Mouse (Mus musculus): ENCODE results near the gene Slc35f1.

The Slc35f1 gene

DNA sequence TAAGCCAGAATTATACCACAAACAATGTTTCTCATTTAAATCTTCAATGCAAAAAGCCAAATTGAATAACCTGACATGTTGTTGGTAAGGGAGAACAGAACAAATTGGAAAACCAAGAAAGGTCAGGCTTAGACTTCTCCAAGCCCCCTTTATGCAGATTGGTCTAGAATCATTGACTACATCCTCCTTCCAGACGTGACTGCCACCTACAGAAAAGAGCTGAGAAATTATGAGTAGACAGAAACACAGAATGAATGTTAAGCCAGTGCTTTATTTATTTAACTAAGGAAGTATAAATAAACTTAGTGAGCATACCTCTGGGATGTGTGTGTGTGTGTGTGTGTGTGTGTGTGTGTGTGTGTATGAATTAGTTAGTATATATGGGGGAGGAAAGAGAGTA, 344.9 kb downstream of the Slc35f1 start:
- Histone ChIP-seq H3K9me3 (ENCODE audit: low read length) (no peaks in the 10 kb centered on the region), H3K4me1 (replicated peaks; ENCODE audit: low read depth, low read length) (no peaks in the 10 kb centered on the region), H3K4me3 (replicated peaks; ENCODE audit: low read length) (no peak overlapping the region), H3K36me3 (ENCODE audit: insufficient read depth, low read length) (no peaks in the 10 kb centered on the region), H3K27me3 (ENCODE audit: insufficient read depth, low read length) (no peaks in the 10 kb centered on the region)
- TF ChIP-seq POU5F1 (IDR thresholded peaks at IDR 0.05; ENCODE audit: borderline replicate concordance, low read length) (no peak), NANOG (IDR thresholded peaks at IDR 0.05; ENCODE audit: borderline replicate concordance, low read length) (no peak), CTCF (conservative IDR thresholded peaks at IDR 0.05; ENCODE audit: low read length) (no peak)

DNA sequence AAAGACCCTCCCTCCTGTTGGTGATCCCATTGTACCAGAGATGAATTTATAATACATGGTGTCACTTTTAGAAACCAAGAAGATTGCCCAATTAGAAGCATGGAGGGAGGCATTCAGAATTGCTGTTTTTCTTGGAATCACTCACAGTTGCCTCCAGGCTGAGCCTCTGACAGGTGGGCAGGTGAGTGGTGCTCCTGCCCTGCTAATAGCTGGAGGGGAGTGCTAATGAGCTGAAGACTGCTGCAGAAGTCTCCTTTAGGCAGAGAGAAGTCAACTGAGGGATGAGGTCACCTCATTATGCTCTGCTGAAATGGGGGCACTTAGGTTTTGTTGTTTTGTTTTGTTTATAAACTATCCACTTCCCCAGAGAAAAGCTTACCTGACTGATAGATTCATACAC, 355.6 kb downstream of the Slc35f1 start:
- Histone ChIP-seq H3K36me3 (ENCODE audit: insufficient read depth, low read length) (no peaks in the 10 kb centered on the region), H3K4me1 (replicated peaks; ENCODE audit: low read depth, low read length) (no peaks in the 10 kb centered on the region), H3K9me3 (ENCODE audit: low read length) (no peaks in the 10 kb centered on the region), H3K4me3 (replicated peaks; ENCODE audit: low read length) (no peak overlapping the region), H3K27me3 (ENCODE audit: insufficient read depth, low read length) (no peaks in the 10 kb centered on the region)
- TF ChIP-seq POU5F1 (IDR thresholded peaks at IDR 0.05; ENCODE audit: borderline replicate concordance, low read length) (no peak), CTCF (conservative IDR thresholded peaks at IDR 0.05; ENCODE audit: low read length) (no peak), NANOG (IDR thresholded peaks at IDR 0.05; ENCODE audit: borderline replicate concordance, low read length) (no peak)

DNA sequence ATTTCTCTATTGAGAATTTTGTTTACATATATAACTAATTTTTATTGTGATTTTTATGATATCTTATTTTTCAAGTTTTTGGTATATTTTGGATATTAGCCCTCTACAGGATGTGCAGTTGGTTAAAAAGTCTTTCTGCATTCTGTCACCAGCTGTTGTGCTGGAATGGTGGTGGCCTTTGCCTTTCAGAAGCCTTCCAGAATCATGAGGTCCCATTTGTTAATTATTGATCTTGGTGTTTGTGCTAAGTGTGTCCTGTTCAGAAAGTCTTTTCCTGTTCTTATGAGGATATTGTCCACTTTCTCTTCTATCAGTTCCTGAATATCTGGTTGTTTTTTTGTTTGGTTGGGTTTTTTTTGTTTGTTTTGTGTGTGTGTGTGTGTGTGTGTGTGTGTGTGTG, 362.2 kb downstream of the Slc35f1 start:
- Histone ChIP-seq H3K36me3 (ENCODE audit: insufficient read depth, low read length) (no peaks in the 10 kb centered on the region), H3K4me3 (replicated peaks; ENCODE audit: low read length) (no peak overlapping the region), H3K4me1 (replicated peaks; ENCODE audit: low read depth, low read length) (no peaks in the 10 kb centered on the region), H3K9me3 (ENCODE audit: low read length) (no peaks in the 10 kb centered on the region), H3K27me3 (ENCODE audit: insufficient read depth, low read length) (no peaks in the 10 kb centered on the region)
- TF ChIP-seq NANOG (IDR thresholded peaks at IDR 0.05; ENCODE audit: borderline replicate concordance, low read length) (no peak), CTCF (conservative IDR thresholded peaks at IDR 0.05; ENCODE audit: low read length) (no peak), POU5F1 (IDR thresholded peaks at IDR 0.05; ENCODE audit: borderline replicate concordance, low read length) (no peak)

DNA sequence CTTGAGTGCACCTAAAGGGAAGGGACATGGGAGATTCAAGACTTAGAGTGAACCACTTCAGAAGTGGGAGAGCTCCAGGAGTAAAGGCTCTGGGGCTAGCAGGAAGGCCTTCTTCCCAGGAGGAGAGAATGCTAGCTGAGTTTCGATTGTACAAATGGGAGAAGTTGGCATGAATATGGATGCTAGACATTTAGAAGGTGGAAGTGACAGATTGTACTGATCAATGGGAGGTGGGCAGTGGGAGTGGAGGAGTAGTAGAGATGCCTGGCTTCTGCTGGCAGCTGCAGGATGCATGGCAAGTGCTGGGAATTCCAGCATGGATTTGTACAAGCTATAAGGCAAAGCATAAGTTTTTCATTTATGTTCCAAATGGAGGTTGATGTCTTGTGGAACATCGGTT, 370.4 kb downstream of the Slc35f1 start:
- H3K27me3 ChIP-seq (ENCODE audit: insufficient read depth, low read length), result no peaks in the 10 kb centered on the region
- H3K4me1 ChIP-seq (replicated peaks; ENCODE audit: low read depth, low read length), result no peaks in the 10 kb centered on the region
- H3K36me3 ChIP-seq (ENCODE audit: insufficient read depth, low read length), result no peaks in the 10 kb centered on the region
- no peak overlapping the region for H3K4me3 ChIP-seq (replicated peaks; ENCODE audit: low read length)
- H3K9me3 ChIP-seq (ENCODE audit: low read length), result no peaks in the 10 kb centered on the region
- TF ChIP-seq CTCF (conservative IDR thresholded peaks at IDR 0.05; ENCODE audit: low read length) (no peak), POU5F1 (IDR thresholded peaks at IDR 0.05; ENCODE audit: borderline replicate concordance, low read length) (no peak), NANOG (IDR thresholded peaks at IDR 0.05; ENCODE audit: borderline replicate concordance, low read length) (no peak)

DNA sequence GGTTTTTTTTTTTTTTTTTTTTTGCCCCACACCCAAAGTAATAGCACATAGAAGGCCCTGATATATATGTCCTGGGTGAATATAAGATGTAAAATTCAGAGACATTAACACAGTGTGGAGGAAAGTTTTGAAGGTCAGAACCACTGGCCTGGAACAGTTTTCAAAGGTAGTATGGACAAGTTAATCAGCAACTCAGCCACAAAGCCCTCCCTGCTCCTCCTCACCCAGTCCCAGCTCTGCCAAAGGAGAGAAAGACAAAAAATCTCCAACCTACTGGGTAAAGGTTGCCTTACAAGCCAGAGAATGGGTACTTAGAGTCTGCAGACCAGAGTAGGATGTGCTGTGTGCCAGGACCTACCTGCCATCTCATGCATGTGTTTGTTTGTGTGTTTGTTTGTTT, 372.4 kb downstream of the Slc35f1 start:
- no peak for TF ChIP-seq POU5F1 (IDR thresholded peaks at IDR 0.05; ENCODE audit: borderline replicate concordance, low read length)
- no peak for TF ChIP-seq CTCF (conservative IDR thresholded peaks at IDR 0.05; ENCODE audit: low read length)
- no peak for TF ChIP-seq NANOG (IDR thresholded peaks at IDR 0.05; ENCODE audit: borderline replicate concordance, low read length)
- Histone ChIP-seq H3K27me3 (ENCODE audit: insufficient read depth, low read length) (no peaks in the 10 kb centered on the region), H3K36me3 (ENCODE audit: insufficient read depth, low read length) (no peaks in the 10 kb centered on the region), H3K4me3 (replicated peaks; ENCODE audit: low read length) (no peak overlapping the region), H3K9me3 (ENCODE audit: low read length) (no peaks in the 10 kb centered on the region), H3K4me1 (replicated peaks; ENCODE audit: low read depth, low read length) (no peaks in the 10 kb centered on the region)

DNA sequence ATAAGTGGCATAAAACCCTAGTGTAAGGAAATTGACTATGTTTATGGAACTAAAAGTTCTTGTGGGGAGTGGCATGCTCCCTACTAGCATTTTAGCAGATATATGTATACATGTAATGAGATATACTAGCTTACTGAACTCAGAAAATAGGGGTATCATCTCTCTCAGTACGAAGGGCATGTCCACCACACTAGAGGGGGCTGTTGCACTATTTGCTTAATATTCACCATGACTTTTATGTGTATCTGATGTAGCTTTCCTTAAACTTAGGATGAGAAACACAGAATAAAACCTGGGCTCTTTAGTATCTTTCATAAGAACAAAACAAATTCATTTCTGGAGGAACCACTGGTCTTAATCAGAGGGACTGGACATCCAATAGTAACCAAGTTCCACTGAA, 397.5 kb downstream of the Slc35f1 start:
- no peak for TF ChIP-seq CTCF (conservative IDR thresholded peaks at IDR 0.05; ENCODE audit: low read length)
- no peak for TF ChIP-seq NANOG (IDR thresholded peaks at IDR 0.05; ENCODE audit: borderline replicate concordance, low read length)
- no peak for TF ChIP-seq POU5F1 (IDR thresholded peaks at IDR 0.05; ENCODE audit: borderline replicate concordance, low read length)
- Histone ChIP-seq H3K4me3 (replicated peaks; ENCODE audit: low read length) (no peak overlapping the region), H3K9me3 (ENCODE audit: low read length) (no peaks in the 10 kb centered on the region), H3K36me3 (ENCODE audit: insufficient read depth, low read length) (no peaks in the 10 kb centered on the region), H3K27me3 (ENCODE audit: insufficient read depth, low read length) (no peaks in the 10 kb centered on the region), H3K4me1 (replicated peaks; ENCODE audit: low read depth, low read length) (no peaks in the 10 kb centered on the region)

DNA sequence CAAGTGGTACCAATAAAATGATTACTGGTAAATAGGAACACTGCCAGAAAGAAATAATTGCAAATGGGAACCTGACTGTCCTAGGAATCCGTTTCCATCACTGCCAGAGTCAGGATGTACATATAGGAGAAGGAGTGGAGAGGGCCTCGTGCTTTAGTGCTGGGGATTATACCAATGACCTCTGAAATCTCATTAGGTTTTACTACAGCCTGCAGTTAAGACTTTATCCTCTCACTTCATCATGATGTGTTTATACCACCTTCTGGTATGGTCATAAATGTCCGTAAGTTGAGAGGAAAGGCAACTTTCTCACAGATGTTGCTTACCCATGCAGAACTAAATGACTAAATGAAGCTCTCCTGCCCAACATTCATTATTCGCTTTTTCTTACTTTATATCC, 401.2 kb downstream of the Slc35f1 start:
- Histone ChIP-seq H3K4me1 (replicated peaks; ENCODE audit: low read depth, low read length) (no peaks in the 10 kb centered on the region), H3K4me3 (replicated peaks; ENCODE audit: low read length) (no peak overlapping the region), H3K9me3 (ENCODE audit: low read length) (no peaks in the 10 kb centered on the region), H3K36me3 (ENCODE audit: insufficient read depth, low read length) (no peaks in the 10 kb centered on the region), H3K27me3 (ENCODE audit: insufficient read depth, low read length) (no peaks in the 10 kb centered on the region)
- TF ChIP-seq NANOG (IDR thresholded peaks at IDR 0.05; ENCODE audit: borderline replicate concordance, low read length) (no peak), CTCF (conservative IDR thresholded peaks at IDR 0.05; ENCODE audit: low read length) (no peak)

DNA sequence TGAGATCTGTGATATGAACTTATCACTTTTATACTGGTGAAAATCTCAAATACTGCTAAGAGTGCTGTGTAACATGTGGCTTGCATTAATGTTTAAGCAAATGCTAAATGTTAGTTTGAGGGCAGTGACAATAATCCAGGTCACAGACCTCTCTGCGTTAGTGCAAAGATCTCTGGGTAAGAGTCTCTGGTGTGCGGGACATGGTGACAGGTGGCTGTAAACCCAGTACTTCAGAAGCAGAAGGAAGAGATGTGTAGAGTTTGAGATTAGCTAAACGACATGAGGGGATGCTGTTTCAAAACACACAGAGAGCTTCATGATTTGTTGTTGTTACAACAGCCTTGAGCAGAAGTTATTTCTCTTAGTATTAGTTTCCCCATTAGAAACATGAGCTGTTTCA, 406.1 kb downstream of the Slc35f1 start:
- Histone ChIP-seq H3K4me3 (replicated peaks; ENCODE audit: low read length) (no peak overlapping the region), H3K27me3 (ENCODE audit: insufficient read depth, low read length) (no peaks in the 10 kb centered on the region), H3K9me3 (ENCODE audit: low read length) (no peaks in the 10 kb centered on the region), H3K36me3 (ENCODE audit: insufficient read depth, low read length) (no peaks in the 10 kb centered on the region), H3K4me1 (replicated peaks; ENCODE audit: low read depth, low read length) (no peaks in the 10 kb centered on the region)
- TF ChIP-seq POU5F1 (IDR thresholded peaks at IDR 0.05; ENCODE audit: borderline replicate concordance, low read length), result no peak
- TF ChIP-seq NANOG (IDR thresholded peaks at IDR 0.05; ENCODE audit: borderline replicate concordance, low read length), result no peak
- TF ChIP-seq CTCF (conservative IDR thresholded peaks at IDR 0.05; ENCODE audit: low read length), result no peak

DNA sequence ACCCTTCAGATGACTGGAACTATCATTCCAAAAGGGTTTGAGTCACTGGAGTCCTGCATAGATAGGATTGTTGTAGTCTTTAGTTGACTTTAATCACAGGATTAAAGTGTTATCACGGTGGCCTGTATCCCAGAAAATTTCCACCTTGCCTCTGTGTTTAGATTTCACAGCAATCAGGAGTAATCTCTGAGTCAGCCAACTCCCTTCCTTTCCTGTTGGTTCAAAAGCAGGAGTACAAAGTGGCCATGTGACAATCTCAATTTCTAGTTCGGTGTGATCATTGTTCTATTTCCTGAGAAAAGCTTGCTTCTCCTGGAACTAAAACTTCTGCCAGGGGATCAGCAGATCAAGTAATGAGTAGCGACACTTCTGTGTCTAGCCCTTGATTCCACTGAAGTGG, 410.5 kb downstream of the Slc35f1 start:
- H3K27me3 ChIP-seq (ENCODE audit: insufficient read depth, low read length), result no peaks in the 10 kb centered on the region
- no peak overlapping the region for H3K4me3 ChIP-seq (replicated peaks; ENCODE audit: low read length)
- H3K4me1 ChIP-seq (replicated peaks; ENCODE audit: low read depth, low read length), result no peaks in the 10 kb centered on the region
- no peaks in the 10 kb centered on the region for H3K36me3 ChIP-seq (ENCODE audit: insufficient read depth, low read length)
- no peaks in the 10 kb centered on the region for H3K9me3 ChIP-seq (ENCODE audit: low read length)
- TF ChIP-seq CTCF (conservative IDR thresholded peaks at IDR 0.05; ENCODE audit: low read length) (no peak), POU5F1 (IDR thresholded peaks at IDR 0.05; ENCODE audit: borderline replicate concordance, low read length) (no peak), NANOG (IDR thresholded peaks at IDR 0.05; ENCODE audit: borderline replicate concordance, low read length) (no peak)

Measured in E14TG2a.4 (cell line).